Mouse (Mus musculus) heart, adult 10 weeks (tissue): Measurements from ENCODE around the gene Olfr689. TPM values are rescaled to one million over a fixed set of nuclear protein-coding genes. Genes with fewer than 3 reads are reported as not detected.

Experiments used
- polyA plus RNA-seq: library from polyadenylated mRNA; stranded (reverse); fragments of 350-450 nt; fragmentation: Illumina TruSeq; extraction: RNeasy Lipid Tissue Mini Kit (QIAGEN cat#74804); gene quantifications from one replicate; pipeline ENCODE4 v1.2.3, GENCODE M21; 2014; ENCODE audit warnings: low read depth, low replicate concordance

Olfr689 gene
- polyA plus RNA-seq: not detected

GRCm38 (mm10) chr7:105310865-105311264 is at the start of gene Olfr689:
Gene Olfr689, plus strand, starts transcription at chr7:105311165.

DNA sequence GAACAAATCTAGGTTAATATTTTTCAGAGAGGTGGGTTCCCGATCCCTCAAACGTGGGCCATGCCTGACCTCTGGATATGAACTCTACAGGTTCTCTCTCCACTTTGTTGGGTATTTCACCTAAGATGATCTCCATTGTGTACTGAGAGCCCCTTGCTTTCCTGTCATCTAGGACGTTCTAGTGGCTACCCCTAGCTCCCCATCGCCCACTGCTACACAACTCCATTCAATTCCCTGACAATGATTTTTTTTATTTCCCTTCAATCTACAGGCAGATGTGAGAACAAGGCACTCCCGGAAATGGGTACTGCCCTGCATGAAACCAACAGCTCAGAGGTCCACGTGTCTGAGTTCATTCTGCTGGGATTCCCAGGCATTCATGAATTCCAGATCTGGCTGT is 23.2 kb upstream of the Olfr689 start, which contains the start of gene Olfr688:
Gene Olfr688, plus strand, starts transcription at position 301 of the 400 bp plus-strand sequence.

GRCm38 (mm10) chr7:105334004-105334403 is 23.0 kb downstream of the Olfr689 start, which contains the start of gene Olfr690:
Gene Olfr690, minus strand, starts transcription at chr7:105334104.

DNA sequence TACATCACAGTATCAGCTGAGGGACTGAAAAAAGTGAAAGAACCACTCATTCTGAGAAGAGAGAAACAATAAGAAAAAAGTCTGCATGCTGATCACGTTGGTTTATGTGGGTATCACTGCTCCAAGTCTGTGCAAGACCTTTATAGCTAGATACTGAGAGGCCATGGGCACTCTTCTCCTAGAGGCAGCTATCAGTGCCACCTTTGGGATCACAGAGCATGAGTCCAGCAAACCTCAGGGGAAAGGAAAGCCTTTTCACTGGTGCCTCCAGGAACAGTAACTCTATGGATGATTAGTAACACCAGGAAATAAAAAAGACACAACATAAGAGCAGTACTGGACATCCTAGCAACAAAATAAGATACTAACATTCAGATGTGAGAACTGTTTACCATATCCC is 31.2 kb downstream of the Olfr689 start, which contains the start of gene Olfr691:
Gene Olfr691, minus strand, starts transcription at position 101 of the 400 bp plus-strand sequence.

GRCm38 (mm10) chr7:105367930-105368329 is 57.0 kb downstream of the Olfr689 start, which contains the start of gene Olfr692:
Gene Olfr692, plus strand, starts transcription at chr7:105368230.

Other genes starting within 250 kb of the Olfr689 start
- not detected for gene Olfr678, start 246.7 kb upstream of the Olfr689 start, polyA plus RNA-seq
- gene Olfr679, start 230.0 kb upstream of the Olfr689 start, polyA plus RNA-seq: not detected
- gene Olfr680-ps1, start 218.3 kb upstream of the Olfr689 start, polyA plus RNA-seq: not detected
- gene Olfr681, start 194.3 kb upstream of the Olfr689 start, polyA plus RNA-seq: not detected
- not detected for gene Olfr683, start 164.2 kb upstream of the Olfr689 start, polyA plus RNA-seq
- not detected for gene Olfr684, start 147.5 kb upstream of the Olfr689 start, polyA plus RNA-seq
- not detected for gene Olfr685, start 125.2 kb upstream of the Olfr689 start, polyA plus RNA-seq
- not detected for gene Olfr686, start 103.7 kb upstream of the Olfr689 start, polyA plus RNA-seq
- gene Olfr688, start 23.1 kb upstream of the Olfr689 start, polyA plus RNA-seq: not detected
- not detected for gene Olfr690, start 22.9 kb downstream of the Olfr689 start, polyA plus RNA-seq
- gene Olfr691, start 31.1 kb downstream of the Olfr689 start, polyA plus RNA-seq: not detected
- gene Olfr692, start 57.1 kb downstream of the Olfr689 start, polyA plus RNA-seq: not detected
- gene Gm5901, start 63.9 kb downstream of the Olfr689 start, polyA plus RNA-seq: not detected
- 20.8 TPM for gene Fam160a2, start 88.9 kb downstream of the Olfr689 start, polyA plus RNA-seq
- gene Cnga4, start 93.4 kb downstream of the Olfr689 start, polyA plus RNA-seq: not detected
- not detected for gene Cckbr, start 114.6 kb downstream of the Olfr689 start, polyA plus RNA-seq
- gene Cavin3, start 171.1 kb downstream of the Olfr689 start, polyA plus RNA-seq: 22.7 TPM
- gene Smpd1, start 243.2 kb downstream of the Olfr689 start, polyA plus RNA-seq: 166 TPM